Mouse (Mus musculus) layer of hippocampus, adult 9-11 months (tissue): ENCODE measurements at regions not wholly inside any gene's neighbourhood (a gene's known extent, or its start where the extent isn't known, plus 50 kb on each side); places are given as distances from the start of the nearest gene placed in this dataset.
A peak's percentile ranks its signal among the peaks of the same experiment; 100 is the strongest.

Experiments used
- DNase-seq: peaks from one replicate; pipeline ENCODE4 v3.0.0; 2022

- DNase-seq = no peak
Observed at GRCm38 (mm10) chr3:66738201-66739062, 242.8 kb upstream of the Rsrc1 start.

- DNase-seq = no peak
Observed at GRCm38 (mm10) chr3:66739356-66740014, 241.7 kb upstream of the Rsrc1 start.

GRCm38 (mm10) chr3:66744133-66744913, 236.9 kb upstream of the Rsrc1 start:
- no peak for DNase-seq

DNA sequence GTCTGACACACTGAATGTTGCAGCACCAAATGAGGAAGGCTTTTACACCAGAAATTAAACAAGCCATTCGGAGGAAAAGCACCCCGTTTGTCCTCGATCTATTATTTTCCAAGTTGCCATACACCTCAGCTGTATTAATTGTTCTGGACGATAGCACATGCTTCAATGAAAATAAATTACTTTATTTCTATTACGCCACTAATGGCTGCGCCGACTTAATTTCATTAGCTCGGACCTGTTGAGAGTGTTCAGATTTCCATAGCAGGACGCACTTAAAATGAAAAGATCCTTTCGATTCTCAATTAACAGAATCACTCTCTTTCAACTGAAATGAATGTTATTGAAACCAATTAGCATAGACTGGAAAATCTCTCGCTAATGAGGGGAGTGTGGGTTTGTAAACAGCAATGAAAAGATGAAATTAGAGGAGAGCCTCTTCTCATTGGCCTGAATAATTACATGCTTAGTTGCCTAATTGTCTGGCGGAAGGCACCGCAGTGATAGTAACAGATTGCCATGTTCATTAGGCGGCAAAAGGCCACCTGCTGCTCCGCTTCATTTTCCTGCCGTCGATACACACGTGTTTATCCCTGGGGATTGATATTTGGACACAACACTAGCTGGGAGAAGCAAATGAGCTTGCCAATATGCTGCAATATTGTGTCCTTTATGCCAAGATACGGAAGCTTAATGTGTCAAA, 234.7 kb upstream of the Rsrc1 start:
- DNase-seq = peak; percentile 27

DNA sequence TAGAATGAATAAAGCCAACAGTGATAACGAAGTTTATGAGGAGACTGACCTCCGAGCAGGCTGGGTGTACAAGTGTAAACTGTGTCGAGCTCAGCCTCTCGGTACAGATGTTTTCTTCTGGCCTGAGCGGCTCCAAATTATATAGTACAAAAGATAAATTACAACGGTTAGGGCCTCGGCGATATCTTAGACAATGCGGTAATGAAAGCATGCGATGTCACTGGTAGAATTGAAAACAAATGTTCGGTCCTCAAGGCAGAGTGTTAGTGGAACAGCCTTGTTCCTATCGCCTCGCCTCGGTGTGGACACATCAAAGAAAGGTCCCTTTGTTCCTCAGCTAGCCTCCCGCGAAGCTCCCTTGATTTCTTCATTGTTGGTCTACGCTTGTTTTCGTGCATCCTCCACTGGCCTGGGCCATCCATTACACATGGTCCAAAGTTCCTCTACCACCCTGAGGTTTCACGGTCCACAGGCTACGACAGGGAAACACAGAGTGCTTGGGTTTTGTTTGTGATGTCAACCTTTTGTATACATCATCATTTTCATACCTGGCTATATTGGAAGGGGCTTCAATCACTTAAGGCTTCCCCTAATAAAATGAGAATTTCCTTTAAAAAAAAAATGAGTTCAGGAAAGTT, 234.0 kb upstream of the Rsrc1 start:
- DNase-seq = no peak

- no peak for DNase-seq
Observed at GRCm38 (mm10) chr3:66758141-66758540, 223.0 kb upstream of the Rsrc1 start.

DNA sequence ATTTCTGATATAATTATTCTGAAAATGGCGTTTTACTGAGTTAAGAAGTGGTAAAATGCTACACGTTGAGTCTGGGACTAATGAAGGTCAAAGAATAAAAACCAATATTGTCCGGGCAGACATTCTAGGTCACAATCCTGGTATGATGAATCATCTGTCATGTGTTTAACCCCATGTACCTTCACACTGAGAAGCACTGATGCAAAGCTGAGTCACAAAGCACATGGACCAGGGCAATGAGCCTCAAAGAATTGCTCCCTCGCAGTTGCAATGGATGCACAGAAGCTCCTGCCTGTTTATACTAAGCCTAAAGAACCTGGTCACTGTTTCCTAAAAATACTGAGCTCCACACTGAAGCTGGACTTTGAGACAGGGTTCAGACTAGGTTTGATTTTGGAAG, 221.3 kb upstream of the Rsrc1 start:
- DNase-seq = no peak

DNA sequence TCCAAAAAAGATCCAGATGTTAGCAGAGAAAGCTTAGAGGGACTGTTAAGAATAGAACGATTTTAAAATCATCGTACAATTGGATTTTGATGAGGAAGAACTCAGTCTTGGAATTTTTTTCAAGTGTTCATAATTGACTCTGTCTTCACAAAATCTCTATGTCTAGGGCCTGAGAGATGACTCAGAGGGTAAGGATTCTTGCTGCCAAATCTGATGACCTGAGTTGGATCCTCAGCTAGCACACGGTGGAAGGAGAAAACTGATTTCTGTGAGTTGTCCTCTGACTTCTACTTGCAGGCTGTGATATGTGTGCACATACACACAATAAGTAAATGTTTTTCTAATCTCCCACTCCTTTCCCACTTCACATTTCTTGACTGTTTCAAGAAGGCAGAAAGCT, 218.7 kb upstream of the Rsrc1 start:
- DNase-seq = no peak

DNA sequence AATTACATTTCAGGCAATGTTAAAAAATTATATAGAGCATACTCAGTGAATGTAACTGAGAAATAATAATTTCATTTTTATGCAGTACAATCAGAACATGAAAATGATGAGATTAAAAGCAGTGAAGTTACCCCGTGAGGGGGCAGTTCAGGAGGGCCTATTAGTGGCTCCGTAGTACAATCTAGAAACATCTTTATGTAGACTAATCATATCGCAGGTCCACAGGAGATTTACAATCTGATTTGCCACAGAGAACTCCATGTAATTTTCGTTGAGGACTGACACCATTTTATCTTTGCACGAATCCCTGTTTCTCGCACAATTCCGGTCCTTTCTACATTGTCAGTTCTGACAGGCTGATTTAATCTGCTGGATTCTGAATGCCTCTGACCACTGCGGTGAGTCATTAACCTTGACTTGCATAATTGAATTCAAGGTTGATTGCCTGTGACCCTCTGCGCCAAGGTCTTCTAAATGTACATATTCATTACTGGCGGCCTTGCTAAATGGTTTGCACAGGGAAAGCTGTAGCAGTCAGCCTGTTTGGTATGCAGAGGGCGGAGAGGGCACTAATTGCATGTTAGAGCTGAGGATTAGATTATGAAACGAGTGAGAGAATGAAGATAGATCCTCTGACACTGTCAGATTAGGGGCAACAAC, 183.7 kb upstream of the Rsrc1 start:
- no peak for DNase-seq

DNA sequence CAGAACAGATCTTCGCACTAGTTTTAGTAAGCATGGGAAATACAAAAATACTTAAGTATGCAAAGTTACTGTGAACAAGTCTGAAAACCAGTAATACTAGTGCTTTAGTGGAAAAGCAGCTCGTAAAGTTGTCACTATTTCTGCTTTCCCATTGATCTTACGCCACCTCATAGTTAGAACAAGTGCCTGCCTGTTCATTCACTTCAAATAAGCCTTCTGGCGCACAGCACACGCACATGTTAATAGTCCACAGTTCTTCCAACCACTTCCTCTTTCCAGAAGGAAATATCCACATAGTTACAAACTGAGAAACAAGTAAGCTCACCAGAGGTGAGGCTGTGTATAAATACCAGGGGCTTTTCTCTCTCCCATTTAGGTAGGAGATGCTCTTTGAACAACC, 182.9 kb upstream of the Rsrc1 start:
- no peak for DNase-seq

GRCm38 (mm10) chr3:66802538-66802937, 178.7 kb upstream of the Rsrc1 start:
- no peak for DNase-seq

DNA sequence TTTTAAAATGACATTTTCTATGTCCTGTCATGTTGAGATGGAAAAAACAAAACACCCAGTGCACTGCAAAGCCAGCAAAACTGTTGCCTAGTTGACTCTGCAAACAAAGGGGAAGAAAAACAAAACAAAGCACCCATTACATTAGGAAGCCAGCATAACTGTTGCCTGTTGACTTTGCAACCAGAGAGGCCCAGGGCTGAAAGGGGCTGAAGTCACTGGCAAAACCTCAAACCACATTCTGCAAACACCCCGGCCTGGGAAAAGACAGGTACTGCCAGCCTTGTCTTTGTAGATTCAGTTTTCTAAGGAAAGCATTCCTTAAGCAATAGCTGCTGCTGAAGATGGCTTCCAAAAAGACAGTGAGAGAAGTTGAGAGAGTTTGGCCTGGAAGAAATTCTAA, 175.0 kb upstream of the Rsrc1 start:
- DNase-seq = no peak

DNA sequence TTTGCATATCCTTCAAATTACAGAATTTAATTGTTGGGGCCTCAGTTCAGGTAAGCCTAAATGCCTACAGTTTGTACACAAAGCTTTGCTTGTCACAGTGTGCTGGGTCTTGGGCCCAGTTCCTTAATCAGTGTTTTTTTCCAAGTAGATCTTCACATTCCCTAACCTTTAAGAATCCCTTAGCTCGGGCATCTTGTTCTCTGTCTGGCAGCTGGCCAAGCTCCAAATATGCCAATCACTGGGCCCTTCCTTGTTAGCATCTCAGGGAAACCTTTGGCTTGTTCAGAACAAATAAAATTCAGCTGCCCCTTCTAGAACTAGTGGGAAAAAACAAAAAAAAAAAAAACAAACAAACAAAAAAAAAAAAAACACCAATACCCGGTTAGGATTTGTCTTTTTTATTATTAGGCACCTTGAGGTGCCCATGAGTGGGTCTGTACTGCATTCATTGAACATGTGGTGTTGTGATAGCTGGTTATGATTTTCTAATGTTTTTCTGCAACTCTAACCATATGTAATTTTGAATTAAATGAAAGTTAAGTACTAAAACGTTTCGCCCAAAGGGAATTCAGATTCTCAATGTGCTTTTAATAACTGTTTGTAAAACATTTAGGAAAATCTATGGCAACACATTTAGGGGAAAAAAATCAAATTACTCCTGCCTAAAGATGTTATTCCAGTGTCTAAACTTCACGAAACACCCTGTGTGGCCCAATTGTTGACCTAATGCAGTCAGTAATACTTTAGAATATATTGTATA, 168.3 kb upstream of the Rsrc1 start:
- DNase-seq = no peak

GRCm38 (mm10) chr3:66825761-66826160, 155.4 kb upstream of the Rsrc1 start:
- no peak for DNase-seq
